Mouse (Mus musculus) midbrain, embryonic 13.5 days (tissue): Measurements from ENCODE around the gene Siglece. TPM values are rescaled to one million over a fixed set of nuclear protein-coding genes. Genes with fewer than 3 reads are reported as not detected.
A peak's percentile ranks its signal among the peaks of the same experiment; 100 is the strongest.

Experiments
- ATAC-seq: fragments of 200-750 bp; cut with Nextera tagmentation; 2 replicates; pipeline ENCODE4 v1.8.0; 2017; ENCODE audit warnings: mild to moderate bottlenecking, moderate TSS enrichment, moderate library complexity
- H3K27ac ChIP-seq: fragments of 300-500 bp; sonication (generic); 2 replicates; pipeline ENCODE4 v1.5.1; 2015; ENCODE audit warnings: inconsistent platforms, mild to moderate bottlenecking, moderate library complexity
- H3K27me3 ChIP-seq: fragments of 300-500 bp; sonication (generic); 2 replicates; pipeline ENCODE4 v1.6.1; 2015; ENCODE audit warnings: mild to moderate bottlenecking, inconsistent platforms
- H3K36me3 ChIP-seq: fragments of 300-500 bp; sonication (generic); 2 replicates; pipeline ENCODE4 v1.6.1; 2015; ENCODE audit warnings: mild to moderate bottlenecking, inconsistent platforms
- H3K4me1 ChIP-seq: fragments of 300-500 bp; sonication (generic); replicated peaks from 2 replicates; pipeline ENCODE4 v1.6.1; 2015; ENCODE audit warnings: inconsistent platforms
- H3K4me2 ChIP-seq: fragments of 300-500 bp; sonication (generic); replicated peaks from 2 replicates; pipeline ENCODE4 v1.6.1; 2015; ENCODE audit warnings: moderate library complexity, mild to moderate bottlenecking, inconsistent platforms
- H3K4me3 ChIP-seq: fragments of 300-500 bp; sonication (generic); replicated peaks from 2 replicates; pipeline ENCODE4 v1.5.1; 2015; ENCODE audit warnings: mild to moderate bottlenecking, inconsistent platforms
- H3K9ac ChIP-seq: fragments of 300-500 bp; sonication (generic); replicated peaks from 2 replicates; pipeline ENCODE4 v1.6.1; 2015; ENCODE audit warnings: mild to moderate bottlenecking, inconsistent platforms
- H3K9me3 ChIP-seq: fragments of 300-500 bp; sonication (generic); 2 replicates; pipeline ENCODE4 v1.6.1; 2016; ENCODE audit warnings: mild to moderate bottlenecking, inconsistent platforms
- WGBS: fragments of 180-500 bp; shearing (Covaris S2); methylation state at CpG from one replicate; pipeline ENCODE4 v1.1.7; 2015; 5-methylcytosine and 5-hydroxymethylcytosine counted together
- polyA plus RNA-seq: library from polyadenylated mRNA; unstranded; fragments of >200 nt; fragmentation: Nextera tagmentation; extraction: Ambion mirVana; gene quantifications from 2 replicates; pipeline ENCODE4 v1.2.1, GENCODE M21; 2015

The Siglece gene
- polyA plus RNA-seq, 1 experiment from 2014 or later: 0.24 TPM

DNA sequence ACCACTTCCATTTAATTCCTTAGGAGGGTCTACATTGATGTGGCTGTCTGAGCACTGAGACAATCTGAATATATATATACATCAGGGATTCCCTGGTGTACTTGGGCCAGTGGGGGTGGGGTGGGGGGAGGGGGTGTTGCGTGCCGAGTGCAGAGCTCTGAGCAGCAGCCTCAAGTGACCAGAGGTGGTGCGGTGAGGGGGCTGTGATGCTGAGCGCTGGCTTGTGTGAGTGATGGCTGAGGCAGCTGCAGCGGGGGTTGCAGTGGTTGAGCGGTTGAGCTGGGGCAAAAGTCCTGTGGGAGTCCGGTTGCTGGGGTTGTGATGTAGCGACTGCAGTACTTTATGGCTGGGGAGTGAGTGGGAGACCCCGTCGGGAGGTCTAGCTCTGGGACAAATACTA lies 36.1 kb downstream of the Siglece start:
- ATAC-seq: peak; percentile 48; the same call in 1 of the 2 replicates
- no peaks in the 10 kb centered on the region for H3K36me3 ChIP-seq
- H3K27ac ChIP-seq: no peak overlapping the region
- H3K4me3 ChIP-seq: no peak overlapping the region
- H3K9me3 ChIP-seq: no peaks in the 10 kb centered on the region
- H3K4me2 ChIP-seq: peak overlapping the region; percentile 33
- 14% methylated on average over 10 of the region's 10 CpGs for WGBS
- H3K27me3 ChIP-seq: no peaks in the 10 kb centered on the region
- H3K4me1 ChIP-seq: 0 out of 2 replicates have a peak, but pooled peaks cover 7% of the 10 kb centered on the region
- H3K9ac ChIP-seq: 0 out of 2 replicates have a peak overlapping the region, but pooled peaks have one; percentile 14

- Histone ChIP-seq H3K9ac (no peak overlapping the region), H3K9me3 (no peaks in the 10 kb centered on the region), H3K4me3 (no peak overlapping the region), H3K27ac (no peak overlapping the region), H3K27me3 (no peaks in the 10 kb centered on the region), H3K4me2 (no peak overlapping the region), H3K36me3 (no peaks in the 10 kb centered on the region), H3K4me1 (0 out of 2 replicates have a peak, but pooled peaks cover 7% of the 10 kb centered on the region)
- no peak for ATAC-seq
- 85% methylated on average over 7 of the region's 7 CpGs for WGBS
Measured at GRCm38 (mm10) chr7:43622927-43623326, 37.0 kb downstream of the Siglece start.

GRCm38 (mm10) chr7:43613816-43614551 lies 46.0 kb downstream of the Siglece start:
- Histone ChIP-seq H3K4me2 (no peak overlapping the region), H3K4me3 (no peak overlapping the region), H3K27me3 (no peaks in the 10 kb centered on the region), H3K9ac (no peak overlapping the region), H3K4me1 (no peaks in the 10 kb centered on the region), H3K36me3 (no peaks in the 10 kb centered on the region), H3K27ac (no peak overlapping the region), H3K9me3 (no peaks in the 10 kb centered on the region)
- WGBS: 88% methylated on average over 14 of the region's 14 CpGs
- ATAC-seq: no peak

DNA sequence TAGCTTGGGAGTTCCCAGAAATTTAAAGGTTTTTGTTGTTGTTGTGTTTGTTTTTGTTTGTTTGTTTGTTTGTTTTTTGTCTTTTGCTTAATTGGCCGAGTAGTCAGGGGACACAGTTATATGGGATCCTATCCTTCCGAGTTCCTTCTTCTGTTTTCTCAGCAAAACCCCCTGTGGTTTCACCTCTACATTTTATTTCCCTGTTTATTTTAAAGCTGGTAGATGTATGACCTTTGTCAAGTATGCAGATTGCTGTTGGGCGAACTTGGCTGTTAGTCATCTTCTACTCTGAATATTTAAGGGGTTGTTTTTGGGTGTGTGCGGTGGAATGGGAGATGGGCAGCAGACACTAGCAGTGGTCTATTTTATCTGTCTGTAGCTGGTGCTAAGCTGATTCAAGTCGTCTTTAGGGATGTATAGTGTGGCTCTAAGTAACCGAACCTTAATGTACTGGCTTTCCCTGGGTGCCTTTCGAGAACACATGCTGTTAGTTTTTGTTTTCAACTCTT lies 51.6 kb downstream of the Siglece start:
- no peak overlapping the region for H3K4me2 ChIP-seq
- 78% methylated on average over 7 of the region's 7 CpGs for WGBS
- no peak overlapping the region for H3K4me3 ChIP-seq
- no peak overlapping the region for H3K27ac ChIP-seq
- H3K9ac ChIP-seq: no peak overlapping the region
- H3K4me1 ChIP-seq: peaks cover 11% of the 10 kb centered on the region
- 0 out of 2 replicates have a peak, but pooled peaks cover 4% of the 10 kb centered on the region for H3K27me3 ChIP-seq
- H3K9me3 ChIP-seq: no peaks in the 10 kb centered on the region
- ATAC-seq: no peak
- H3K36me3 ChIP-seq: no peaks in the 10 kb centered on the region

- no peak overlapping the region for H3K27ac ChIP-seq
- H3K9me3 ChIP-seq: no peaks in the 10 kb centered on the region
- H3K4me1 ChIP-seq: peaks cover 11% of the 10 kb centered on the region
- peak overlapping the region; percentile 80 for H3K4me2 ChIP-seq
- H3K27me3 ChIP-seq: 0 out of 2 replicates have a peak, but pooled peaks cover 4% of the 10 kb centered on the region
- H3K9ac ChIP-seq: no peak overlapping the region
- ATAC-seq: peak; percentile 55; the same call in 1 of the 2 replicates
- 38% methylated on average over 5 of the region's 5 CpGs for WGBS
- H3K36me3 ChIP-seq: no peaks in the 10 kb centered on the region
- no peak overlapping the region; the same call in 1 of the 2 replicates for H3K4me3 ChIP-seq
Measured at GRCm38 (mm10) chr7:43607743-43608287, 52.1 kb downstream of the Siglece start.

DNA sequence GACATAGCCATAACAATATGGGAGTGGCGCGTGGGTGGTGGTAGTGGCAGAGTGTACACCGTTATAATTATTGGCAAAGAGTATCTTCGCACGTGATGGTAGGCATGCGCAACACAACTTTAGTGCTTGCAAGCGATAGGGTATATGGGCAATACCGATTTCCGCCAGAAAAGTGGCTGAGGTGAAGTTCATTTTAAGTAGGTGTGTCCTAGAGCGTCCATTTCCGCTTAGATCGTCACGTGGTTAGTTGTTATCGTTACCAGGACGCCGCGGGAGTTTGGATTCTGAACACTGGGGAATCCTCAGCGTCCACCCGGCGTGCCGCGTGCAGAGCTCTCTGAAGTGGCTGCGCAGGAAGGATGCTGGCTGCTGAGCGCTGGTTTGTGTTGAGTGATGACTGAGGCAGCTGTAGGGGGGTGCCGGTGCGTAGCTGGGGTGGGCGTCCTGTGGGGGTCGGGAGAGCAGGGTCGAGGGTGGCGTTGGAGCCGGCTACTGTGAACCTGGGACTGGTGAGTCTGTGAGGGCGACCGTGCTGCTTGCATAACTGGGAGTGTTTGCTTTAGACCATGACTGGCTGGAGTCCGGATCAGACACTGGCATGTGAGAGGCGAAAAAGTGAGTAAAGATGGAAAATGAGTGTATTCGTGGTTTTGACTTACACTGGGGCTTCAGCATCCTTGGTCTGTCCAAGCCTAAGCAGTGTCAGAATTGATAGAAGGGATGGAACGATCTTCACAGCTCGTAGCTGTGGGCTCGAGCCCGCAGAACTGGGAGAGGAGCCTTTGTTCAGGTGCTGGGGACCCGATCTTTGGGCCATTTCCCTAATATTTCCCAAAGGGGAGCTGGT lies 52.8 kb downstream of the Siglece start, which contains the start of gene Zfp819:
TSS of gene Zfp819 (plus strand) at position 274 of the 847 bp plus-strand sequence.
- whole genome bisulfite sequencing: 17% methylated on average over 41 of the region's 41 CpGs
- Histone ChIP-seq H3K27ac (no peak within 1 kb of the TSS), H3K9me3 (no peaks in the 10 kb centered on the region), H3K4me3 (peak within 1 kb of the TSS; percentile 44), H3K36me3 (no peaks in the 10 kb centered on the region), H3K4me2 (peak within 1 kb of the TSS; percentile 80), H3K27me3 (0 out of 2 replicates have a peak, but pooled peaks cover 4% of the 10 kb centered on the region), H3K4me1 (peaks cover 17% of the 10 kb centered on the region), H3K9ac (peak within 1 kb of the TSS; percentile 55)
- peak; percentile 92 for ATAC-seq

- no peaks in the 10 kb centered on the region for H3K9me3 ChIP-seq
- no peak overlapping the region for H3K27ac ChIP-seq
- WGBS: 12% methylated on average over 5 of the region's 5 CpGs
- H3K9ac ChIP-seq: no peak overlapping the region
- ATAC-seq: no peak
- H3K4me1 ChIP-seq: peaks cover 16% of the 10 kb centered on the region
- H3K4me3 ChIP-seq: no peak overlapping the region
- no peaks in the 10 kb centered on the region for H3K36me3 ChIP-seq
- no peak overlapping the region for H3K4me2 ChIP-seq
- no peaks in the 10 kb centered on the region for H3K27me3 ChIP-seq
Measured at GRCm38 (mm10) chr7:43601884-43602283, 58.1 kb downstream of the Siglece start.

Other genes with a start within 250 kb of the Siglece start
- gene Lim2, start 232.5 kb downstream of the Siglece start, polyA plus RNA-seq: not detected in 2 replicates
- not detected in 2 replicates for gene Nkg7, start 223.1 kb downstream of the Siglece start, polyA plus RNA-seq
- not detected in 2 replicates for gene Cldnd2, start 219.4 kb downstream of the Siglece start, polyA plus RNA-seq
- gene Etfb, start 216.1 kb downstream of the Siglece start, polyA plus RNA-seq: 142 TPM in 2 replicates
- gene Gm45233, start 216.0 kb downstream of the Siglece start, polyA plus RNA-seq: 0.48 TPM in 1 of 2 replicates, not detected in the other
- gene Vsig10l, start 197.0 kb downstream of the Siglece start, polyA plus RNA-seq: 7.8 and 10.3 TPM in 2 replicates
- gene Iglon5, start 170.1 kb downstream of the Siglece start, polyA plus RNA-seq: 6.3 and 7.5 TPM in 2 replicates
- 0.04 TPM in 1 of 2 replicates, not detected in the other for gene 4931406B18Rik, start 154.2 kb downstream of the Siglece start, polyA plus RNA-seq
- 0.35 and 1.1 TPM in 2 replicates for gene Cd33, start 115.7 kb downstream of the Siglece start, polyA plus RNA-seq
- gene Zfp658, start 97.9 kb downstream of the Siglece start, polyA plus RNA-seq: 10.3 and 11.1 TPM in 2 replicates
- 16.4 and 17.7 TPM in 2 replicates for gene Zfp719, start 80.6 kb downstream of the Siglece start, polyA plus RNA-seq
- gene Zfp819, start 53.0 kb downstream of the Siglece start, polyA plus RNA-seq: 0.46 TPM in 1 of 2 replicates, not detected in the other
- gene Ceacam18, start 25.5 kb downstream of the Siglece start, polyA plus RNA-seq: not detected in 2 replicates
- gene Ctu1, start 11.9 kb upstream of the Siglece start, polyA plus RNA-seq: 20.3 and 21.8 TPM in 2 replicates
- not detected in 2 replicates for gene Klk14, start 30.3 kb upstream of the Siglece start, polyA plus RNA-seq
- not detected in 2 replicates for gene Klk13, start 52.4 kb upstream of the Siglece start, polyA plus RNA-seq
- not detected in 2 replicates for gene Klk12, start 108.7 kb upstream of the Siglece start, polyA plus RNA-seq
- gene Klk11, start 114.4 kb upstream of the Siglece start, polyA plus RNA-seq: not detected in 2 replicates
- gene Klk10, start 120.9 kb upstream of the Siglece start, polyA plus RNA-seq: not detected in 2 replicates
- gene Klk9, start 131.7 kb upstream of the Siglece start, polyA plus RNA-seq: 0.13 and 0.20 TPM in 2 replicates
- gene Klk8, start 137.4 kb upstream of the Siglece start, polyA plus RNA-seq: 4.5 and 4.9 TPM in 2 replicates
- not detected in 2 replicates for gene Klk7, start 151.1 kb upstream of the Siglece start, polyA plus RNA-seq
- gene Klk6, start 164.3 kb upstream of the Siglece start, polyA plus RNA-seq: not detected in 2 replicates
- not detected in 2 replicates for gene Klk5, start 181.8 kb upstream of the Siglece start, polyA plus RNA-seq
- gene Klk4, start 221.0 kb upstream of the Siglece start, polyA plus RNA-seq: not detected in 2 replicates